Mouse (Mus musculus): ENCODE data around the gene Gm10197. TPM values are rescaled to one million over a fixed set of nuclear protein-coding genes. Genes with fewer than 3 reads are reported as not detected.

The Gm10197 gene
- polyA plus RNA-seq, 1 experiment from 2014 or later: 2.1 TPM

GRCm38 (mm10) chr19:53408398-53408797 is 36.8 kb upstream of the Gm10197 start:
- H3K36me3 ChIP-seq (ENCODE audit: control insufficient read depth, insufficient read depth, low read length): no peaks in the 10 kb centered on the region
- H3K4me1 ChIP-seq (ENCODE audit: control insufficient read depth, insufficient read depth, low read length): peaks cover 24% of the 10 kb centered on the region
- no peak overlapping the region for H3K27ac ChIP-seq (ENCODE audit: low read depth, low read length)
- no peak for ATAC-seq (replicated peaks; ENCODE audit: insufficient number of reproducible peaks, low FRiP score, low TSS enrichment)
- no peak overlapping the region for H3K9ac ChIP-seq (ENCODE audit: low read depth, low read length)
- H3K9me3 ChIP-seq (replicated peaks; ENCODE audit: control insufficient read depth, low read length): no peaks in the 10 kb centered on the region
- no peak overlapping the region for H3K4me3 ChIP-seq (ENCODE audit: low read depth, low read length)
- WGBS (ENCODE audit: insufficient replicate concordance): 74% methylated on average over 8 of the region's 8 CpGs
- H3K4me2 ChIP-seq: no peak overlapping the region
- H3K27me3 ChIP-seq (ENCODE audit: control insufficient read depth, insufficient read depth, low read length): no peaks in the 10 kb centered on the region

GRCm38 (mm10) chr19:53407350-53407749 is 35.8 kb upstream of the Gm10197 start:
- peaks cover 20% of the 10 kb centered on the region for H3K4me1 ChIP-seq (ENCODE audit: control insufficient read depth, insufficient read depth, low read length)
- H3K27me3 ChIP-seq (ENCODE audit: control insufficient read depth, insufficient read depth, low read length): no peaks in the 10 kb centered on the region
- H3K27ac ChIP-seq (ENCODE audit: low read depth, low read length): no peak overlapping the region
- 32% methylated on average over 2 of the region's 2 CpGs for WGBS (ENCODE audit: insufficient replicate concordance)
- ATAC-seq (replicated peaks; ENCODE audit: insufficient number of reproducible peaks, low FRiP score, low TSS enrichment): no peak
- no peak overlapping the region for H3K4me2 ChIP-seq
- no peak overlapping the region for H3K9ac ChIP-seq (ENCODE audit: low read depth, low read length)
- no peaks in the 10 kb centered on the region for H3K9me3 ChIP-seq (replicated peaks; ENCODE audit: control insufficient read depth, low read length)
- H3K36me3 ChIP-seq (ENCODE audit: control insufficient read depth, insufficient read depth, low read length): no peaks in the 10 kb centered on the region
- H3K4me3 ChIP-seq (ENCODE audit: low read depth, low read length): no peak overlapping the region

DNA sequence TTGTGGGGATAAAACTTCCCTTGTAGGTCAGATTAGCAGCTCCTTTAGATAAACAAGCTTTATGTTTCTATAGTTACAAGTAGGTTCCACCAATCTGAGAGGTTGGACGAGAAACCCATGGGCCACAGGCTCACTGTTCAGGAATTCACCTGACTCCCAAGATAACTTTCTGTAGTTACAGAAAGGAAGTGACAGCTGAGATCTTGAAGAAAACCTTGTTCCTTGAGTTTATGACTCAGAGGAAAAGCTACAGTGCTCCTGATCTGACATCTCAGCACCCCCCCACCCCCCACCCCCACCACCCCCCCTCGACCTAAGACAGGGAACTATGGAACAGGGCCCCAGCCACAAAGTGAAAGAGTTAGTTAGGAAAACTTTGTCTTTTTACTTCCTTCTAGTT is 34.2 kb upstream of the Gm10197 start:
- Histone ChIP-seq H3K36me3 (ENCODE audit: control insufficient read depth, insufficient read depth, low read length) (no peaks in the 10 kb centered on the region), H3K9me3 (replicated peaks; ENCODE audit: control insufficient read depth, low read length) (no peaks in the 10 kb centered on the region), H3K27ac (ENCODE audit: low read depth, low read length) (no peak overlapping the region), H3K4me2 (no peak overlapping the region), H3K4me3 (ENCODE audit: low read depth, low read length) (no peak overlapping the region), H3K9ac (ENCODE audit: low read depth, low read length) (no peak overlapping the region), H3K4me1 (ENCODE audit: control insufficient read depth, insufficient read depth, low read length) (peaks cover 7% of the 10 kb centered on the region; the same call in 1 of the 2 replicates), H3K27me3 (ENCODE audit: control insufficient read depth, insufficient read depth, low read length) (no peaks in the 10 kb centered on the region)
- no peak for ATAC-seq (replicated peaks; ENCODE audit: insufficient number of reproducible peaks, low FRiP score, low TSS enrichment)
- WGBS (ENCODE audit: insufficient replicate concordance): 38% methylated on average over 2 of the region's 2 CpGs

GRCm38 (mm10) chr19:53404837-53405356 is 33.3 kb upstream of the Gm10197 start:
- Histone ChIP-seq H3K27ac (ENCODE audit: low read depth, low read length) (no peak overlapping the region), H3K4me1 (ENCODE audit: control insufficient read depth, insufficient read depth, low read length) (peaks cover 4% of the 10 kb centered on the region; the same call in 1 of the 2 replicates), H3K4me2 (no peak overlapping the region), H3K27me3 (ENCODE audit: control insufficient read depth, insufficient read depth, low read length) (no peaks in the 10 kb centered on the region), H3K9ac (ENCODE audit: low read depth, low read length) (no peak overlapping the region), H3K36me3 (ENCODE audit: control insufficient read depth, insufficient read depth, low read length) (no peaks in the 10 kb centered on the region), H3K4me3 (ENCODE audit: low read depth, low read length) (no peak overlapping the region), H3K9me3 (replicated peaks; ENCODE audit: control insufficient read depth, low read length) (no peaks in the 10 kb centered on the region)
- 76% methylated on average over 18 of the region's 18 CpGs for WGBS (ENCODE audit: insufficient replicate concordance)
- ATAC-seq (replicated peaks; ENCODE audit: insufficient number of reproducible peaks, low FRiP score, low TSS enrichment): no peak

- Histone ChIP-seq H3K4me3 (ENCODE audit: low read depth, low read length) (no peak overlapping the region), H3K9me3 (replicated peaks; ENCODE audit: control insufficient read depth, low read length) (no peaks in the 10 kb centered on the region), H3K4me1 (ENCODE audit: control insufficient read depth, insufficient read depth, low read length) (0 out of 2 replicates have a peak, but pooled peaks cover 2% of the 10 kb centered on the region), H3K9ac (ENCODE audit: low read depth, low read length) (no peak overlapping the region), H3K27ac (ENCODE audit: low read depth, low read length) (no peak overlapping the region), H3K27me3 (ENCODE audit: control insufficient read depth, insufficient read depth, low read length) (no peaks in the 10 kb centered on the region), H3K36me3 (ENCODE audit: control insufficient read depth, insufficient read depth, low read length) (no peaks in the 10 kb centered on the region), H3K4me2 (no peak overlapping the region)
- WGBS (ENCODE audit: insufficient replicate concordance): 76% methylated on average over 10 of the region's 10 CpGs
- ATAC-seq (replicated peaks; ENCODE audit: insufficient number of reproducible peaks, low FRiP score, low TSS enrichment): no peak
These were observed 32.8 kb upstream of the Gm10197 start for GRCm38 (mm10) chr19:53404219-53404836.

- 41% methylated on average over 12 of the region's 12 CpGs for WGBS (ENCODE audit: insufficient replicate concordance)
- Histone ChIP-seq H3K36me3 (ENCODE audit: control insufficient read depth, insufficient read depth, low read length) (no peaks in the 10 kb centered on the region), H3K4me3 (ENCODE audit: low read depth, low read length) (no peak overlapping the region), H3K4me1 (ENCODE audit: control insufficient read depth, insufficient read depth, low read length) (0 out of 2 replicates have a peak, but pooled peaks cover 2% of the 10 kb centered on the region), H3K27ac (ENCODE audit: low read depth, low read length) (no peak overlapping the region), H3K4me2 (no peak overlapping the region), H3K27me3 (ENCODE audit: control insufficient read depth, insufficient read depth, low read length) (no peaks in the 10 kb centered on the region), H3K9me3 (replicated peaks; ENCODE audit: control insufficient read depth, low read length) (no peaks in the 10 kb centered on the region), H3K9ac (ENCODE audit: low read depth, low read length) (no peak overlapping the region)
- ATAC-seq (replicated peaks; ENCODE audit: insufficient number of reproducible peaks, low FRiP score, low TSS enrichment): no peak
These were observed 31.3 kb upstream of the Gm10197 start for GRCm38 (mm10) chr19:53402741-53403432.

- Histone ChIP-seq H3K9me3 (replicated peaks; ENCODE audit: control insufficient read depth, low read length) (no peaks in the 10 kb centered on the region), H3K27ac (ENCODE audit: low read depth, low read length) (no peak overlapping the region), H3K27me3 (ENCODE audit: control insufficient read depth, insufficient read depth, low read length) (no peaks in the 10 kb centered on the region), H3K4me1 (ENCODE audit: control insufficient read depth, insufficient read depth, low read length) (no peaks in the 10 kb centered on the region), H3K9ac (ENCODE audit: low read depth, low read length) (no peak overlapping the region), H3K4me2 (no peak overlapping the region), H3K4me3 (ENCODE audit: low read depth, low read length) (no peak overlapping the region), H3K36me3 (ENCODE audit: control insufficient read depth, insufficient read depth, low read length) (no peaks in the 10 kb centered on the region)
- 78% methylated on average over 16 of the region's 16 CpGs for WGBS (ENCODE audit: insufficient replicate concordance)
- no peak for ATAC-seq (replicated peaks; ENCODE audit: insufficient number of reproducible peaks, low FRiP score, low TSS enrichment)
These were observed 29.0 kb upstream of the Gm10197 start for GRCm38 (mm10) chr19:53400332-53401110.

DNA sequence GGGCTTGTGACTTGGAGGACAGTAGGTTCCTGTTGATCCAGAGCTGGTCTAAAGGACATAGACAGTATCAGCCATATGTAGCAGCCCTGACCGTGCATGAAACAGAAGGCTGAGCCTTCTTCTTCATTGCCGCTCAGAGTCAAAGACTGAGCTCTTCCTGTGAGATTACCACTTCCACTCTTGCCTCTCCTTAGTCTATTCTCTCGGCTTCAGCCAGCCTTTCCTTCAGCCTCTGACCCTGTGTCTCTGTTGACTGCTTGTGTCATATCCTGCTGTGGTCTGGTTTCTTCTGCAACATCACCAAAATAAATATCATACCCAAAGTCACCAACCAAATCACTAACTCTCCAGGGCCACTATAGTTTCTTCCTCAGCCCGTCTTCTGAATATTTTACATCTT is 27.6 kb upstream of the Gm10197 start:
- Histone ChIP-seq H3K27me3 (ENCODE audit: control insufficient read depth, insufficient read depth, low read length) (no peaks in the 10 kb centered on the region), H3K4me2 (no peak overlapping the region), H3K9me3 (replicated peaks; ENCODE audit: control insufficient read depth, low read length) (no peaks in the 10 kb centered on the region), H3K4me1 (ENCODE audit: control insufficient read depth, insufficient read depth, low read length) (no peaks in the 10 kb centered on the region), H3K36me3 (ENCODE audit: control insufficient read depth, insufficient read depth, low read length) (no peaks in the 10 kb centered on the region), H3K9ac (ENCODE audit: low read depth, low read length) (no peak overlapping the region), H3K4me3 (ENCODE audit: low read depth, low read length) (no peak overlapping the region), H3K27ac (ENCODE audit: low read depth, low read length) (no peak overlapping the region)
- ATAC-seq (replicated peaks; ENCODE audit: insufficient number of reproducible peaks, low FRiP score, low TSS enrichment): no peak
- 79% methylated on average over 4 of the region's 4 CpGs for WGBS (ENCODE audit: insufficient replicate concordance)
